Mouse (Mus musculus) brain, adult 2 months (tissue): ENCODE results near the gene Slc25a43.

Source experiments
- DNase-seq: peaks from one replicate; pipeline ENCODE4 v3.0.0; 2011; ENCODE audit warnings: low read depth, low spot score

Gene Slc25a43

DNA sequence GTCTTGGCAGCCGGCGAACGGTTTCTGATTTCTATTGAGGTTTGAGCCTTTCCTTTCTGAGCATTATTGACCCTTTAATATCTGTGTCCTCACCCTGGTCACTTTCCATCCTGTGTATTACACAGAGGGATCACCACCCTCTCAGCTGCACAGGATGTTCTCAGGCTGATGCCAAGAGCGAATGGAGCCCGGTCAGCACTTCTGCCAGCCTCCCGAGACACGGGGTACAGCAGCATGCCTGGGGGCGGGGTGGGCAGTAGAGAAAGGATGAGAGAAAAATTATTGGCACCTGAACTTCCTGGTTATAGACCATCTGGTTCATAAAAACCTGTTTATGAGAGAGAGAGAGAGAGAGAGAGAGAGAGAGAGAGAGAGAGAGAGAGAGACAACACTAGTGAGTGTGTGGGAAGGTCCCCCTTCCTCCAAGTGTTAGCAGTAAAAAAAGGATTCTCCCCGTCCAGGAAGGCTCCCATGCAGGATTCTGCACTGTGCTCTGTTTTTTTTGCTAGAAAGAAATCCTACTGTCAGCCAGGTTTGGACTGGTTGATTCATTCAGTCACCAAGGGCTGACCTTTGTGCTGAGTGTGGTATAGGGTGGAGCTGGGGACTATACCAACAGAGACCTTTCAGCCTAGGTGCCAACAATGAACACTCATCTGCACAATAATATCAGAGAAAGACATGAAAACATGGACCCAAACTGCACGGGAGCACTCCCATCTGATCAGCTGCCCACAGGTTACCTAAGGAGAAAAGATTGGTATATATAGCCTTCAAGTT, 80.7 kb downstream of the Slc25a43 start:
- DNase-seq: no peak

DNA sequence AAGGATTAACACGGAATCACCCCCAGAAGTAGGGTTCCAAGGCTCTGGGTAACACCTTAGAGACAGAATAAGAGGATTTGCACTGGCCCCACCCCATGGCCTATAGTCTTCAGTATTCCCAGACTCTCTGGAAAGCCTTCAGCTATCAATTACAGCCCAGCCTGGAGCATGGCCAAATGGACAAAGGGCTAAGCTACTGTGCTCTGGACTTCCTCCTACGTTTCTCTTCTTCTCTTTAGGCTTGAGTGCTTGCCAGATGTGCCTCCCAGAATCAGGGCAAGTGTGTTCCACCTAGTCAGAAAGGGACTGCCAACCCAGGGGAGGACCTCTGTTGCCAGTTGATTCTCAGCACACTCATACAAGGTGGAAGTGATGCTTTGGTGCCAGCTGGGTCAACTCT, 81.6 kb downstream of the Slc25a43 start:
- DNase-seq: no peak
